Mouse (Mus musculus): ENCODE results near the gene Fadd.

- TF ChIP-seq CTCF (IDR thresholded peaks at IDR 0.05; ENCODE audit: low read depth) (peak; percentile 85), EP300 (IDR thresholded peaks at IDR 0.05; ENCODE audit: low read depth) (no peak; the same call in 1 of the 2 replicates)
Observed at GRCm38 (mm10) chr7:144581559-144582283, 542 bp downstream of the Fadd start.
